Mouse (Mus musculus): Measurements from ENCODE around the gene Nek9. TPM values are rescaled to one million over a fixed set of nuclear protein-coding genes. Genes with fewer than 3 reads are reported as not detected.

The Nek9 gene
- polyA plus RNA-seq, 1 experiment from 2014 or later, result 23.0 TPM

DNA sequence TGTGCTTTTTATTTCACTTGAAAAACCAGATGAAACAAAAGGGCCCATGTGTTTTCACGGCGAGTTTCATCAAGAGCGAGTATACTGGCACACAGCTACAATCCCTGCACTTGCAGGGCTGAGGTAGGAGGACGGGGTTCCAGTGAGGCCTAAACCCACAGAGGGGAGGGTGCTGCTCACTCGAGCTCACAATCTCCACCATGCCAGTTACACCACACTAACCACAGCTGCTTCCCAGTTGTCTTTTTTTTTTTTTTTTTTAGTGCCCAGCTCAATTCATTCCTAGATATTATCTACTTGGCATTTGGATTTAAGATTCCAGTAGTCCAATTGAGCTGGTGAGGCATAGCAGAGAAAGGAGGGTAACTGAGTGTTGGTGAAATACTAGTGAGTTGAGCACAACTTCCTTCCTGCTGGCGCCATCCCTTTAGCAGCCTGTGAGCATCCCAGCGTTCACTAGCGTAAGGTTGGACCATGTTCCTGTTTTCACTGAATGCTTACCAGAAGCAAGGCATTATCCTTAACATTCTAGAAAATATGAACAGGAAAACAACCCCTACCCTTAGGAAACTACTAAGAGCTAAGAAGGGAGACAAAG is 33.0 kb upstream of the Nek9 start:
- Histone ChIP-seq H3K27ac (peak overlapping the region; percentile 24), H3K4me1 (peaks cover 33% of the 10 kb centered on the region), H3K4me3 (replicated peaks) (0 out of 2 replicates have a peak overlapping the region, but pooled peaks have one; percentile 2), H3K9me3 (replicated peaks) (no peaks in the 10 kb centered on the region), H3K36me3 (no peaks in the 10 kb centered on the region), H3K4me2 (peak overlapping the region; percentile 59; the same call in 1 of the 2 replicates), H3K9ac (no peak overlapping the region), H3K27me3 (no peaks in the 10 kb centered on the region)
- ATAC-seq (replicated peaks; ENCODE audit: low FRiP score), result no peak
- WGBS, result 64% methylated on average over 8 of the region's 8 CpGs

DNA sequence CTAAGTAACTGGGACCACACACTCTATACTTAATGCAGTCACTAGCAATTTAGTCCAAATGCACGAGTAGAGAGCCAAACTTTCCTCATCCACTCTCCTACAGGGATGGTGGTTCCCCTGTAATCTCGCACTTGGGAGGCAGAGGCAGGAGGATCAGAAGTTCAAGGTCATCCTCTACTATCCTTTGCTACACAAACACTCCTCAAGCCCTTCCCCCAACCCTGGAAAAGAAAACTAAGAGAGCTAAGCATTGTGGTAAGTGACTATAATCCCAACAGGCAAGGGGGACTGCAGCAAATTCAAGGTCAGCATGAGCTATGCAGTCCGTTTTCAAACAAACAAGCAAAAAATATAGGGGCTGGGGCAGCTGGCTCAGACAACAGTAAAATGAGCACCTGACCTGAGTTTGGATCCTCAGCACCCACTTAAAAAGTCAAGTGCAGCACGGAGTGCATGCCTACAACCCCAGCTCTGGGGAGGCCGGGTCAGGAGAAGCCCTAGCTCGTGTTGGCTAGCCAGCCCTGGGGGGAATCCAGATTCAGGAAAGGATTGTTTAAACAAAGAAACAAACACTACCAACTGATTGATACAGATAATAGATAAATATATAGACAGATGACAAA is 29.4 kb upstream of the Nek9 start:
- peaks cover 45% of the 10 kb centered on the region for H3K4me1 ChIP-seq
- H3K9me3 ChIP-seq (replicated peaks), result no peaks in the 10 kb centered on the region
- no peaks in the 10 kb centered on the region for H3K27me3 ChIP-seq
- ATAC-seq (replicated peaks; ENCODE audit: low FRiP score), result no peak
- 83% methylated on average over 6 of the region's 6 CpGs for WGBS
- H3K36me3 ChIP-seq, result 0 out of 2 replicates have a peak, but pooled peaks cover 9% of the 10 kb centered on the region
- no peak overlapping the region for H3K9ac ChIP-seq
- no peak overlapping the region for H3K4me2 ChIP-seq
- no peak overlapping the region for H3K27ac ChIP-seq
- no peak overlapping the region for H3K4me3 ChIP-seq (replicated peaks)

DNA sequence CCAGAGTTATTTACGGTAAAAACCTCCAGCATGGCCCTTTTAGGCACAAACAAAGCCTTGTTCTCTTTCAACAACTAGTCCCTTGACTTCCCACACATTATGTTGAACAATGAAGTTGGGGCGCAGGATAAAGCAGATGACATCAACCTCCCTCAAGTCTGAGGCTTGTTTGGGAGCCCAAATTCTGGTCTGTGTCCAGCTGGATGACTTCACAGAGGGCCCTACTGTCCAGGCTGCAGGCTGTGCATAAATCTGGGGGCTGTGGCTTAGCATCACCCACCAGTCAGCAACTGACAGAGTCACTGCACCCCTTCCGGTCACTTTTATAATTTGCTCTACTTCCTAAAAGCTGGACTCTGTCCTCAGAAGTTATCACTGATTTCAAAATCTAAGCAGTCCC is 27.1 kb upstream of the Nek9 start:
- no peaks in the 10 kb centered on the region for H3K27me3 ChIP-seq
- no peak overlapping the region for H3K4me2 ChIP-seq
- ATAC-seq (replicated peaks; ENCODE audit: low FRiP score), result peak; percentile 29; the same call in 1 of the 2 replicates
- H3K4me3 ChIP-seq (replicated peaks), result no peak overlapping the region
- H3K27ac ChIP-seq, result peak overlapping the region; percentile 28
- no peaks in the 10 kb centered on the region for H3K9me3 ChIP-seq (replicated peaks)
- peaks cover 28% of the 10 kb centered on the region for H3K4me1 ChIP-seq
- WGBS, result 56% methylated on average over 3 of the region's 3 CpGs
- peaks cover 9% of the 10 kb centered on the region; the same call in 1 of the 2 replicates for H3K36me3 ChIP-seq
- H3K9ac ChIP-seq, result no peak overlapping the region

DNA sequence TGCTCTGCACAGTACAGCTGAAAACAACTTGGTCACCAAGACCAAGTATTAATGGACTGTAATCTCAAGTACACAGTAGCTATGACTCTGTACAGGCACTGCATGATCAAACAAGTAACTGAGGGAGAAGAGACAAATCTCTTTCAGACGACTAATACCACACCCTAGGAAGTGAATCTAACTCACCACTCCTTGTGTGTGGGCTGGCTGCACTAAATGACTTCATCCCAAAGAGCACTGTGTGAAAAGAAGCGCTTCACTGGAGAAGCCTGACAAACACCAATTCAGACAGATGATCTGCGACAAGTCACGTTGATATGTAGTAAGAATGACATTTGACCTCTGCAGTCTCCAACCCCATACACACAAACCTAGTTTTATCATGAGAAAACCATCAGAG is 23.3 kb upstream of the Nek9 start:
- H3K36me3 ChIP-seq, result peaks cover 9% of the 10 kb centered on the region; the same call in 1 of the 2 replicates
- no peak for ATAC-seq (replicated peaks; ENCODE audit: low FRiP score)
- no peak overlapping the region for H3K4me3 ChIP-seq (replicated peaks)
- no peaks in the 10 kb centered on the region for H3K27me3 ChIP-seq
- H3K4me1 ChIP-seq, result peaks cover 19% of the 10 kb centered on the region
- H3K9ac ChIP-seq, result no peak overlapping the region
- no peak overlapping the region for H3K4me2 ChIP-seq
- no peak overlapping the region for H3K27ac ChIP-seq
- H3K9me3 ChIP-seq (replicated peaks), result no peaks in the 10 kb centered on the region
- WGBS, result 69% methylated on average over 4 of the region's 4 CpGs

DNA sequence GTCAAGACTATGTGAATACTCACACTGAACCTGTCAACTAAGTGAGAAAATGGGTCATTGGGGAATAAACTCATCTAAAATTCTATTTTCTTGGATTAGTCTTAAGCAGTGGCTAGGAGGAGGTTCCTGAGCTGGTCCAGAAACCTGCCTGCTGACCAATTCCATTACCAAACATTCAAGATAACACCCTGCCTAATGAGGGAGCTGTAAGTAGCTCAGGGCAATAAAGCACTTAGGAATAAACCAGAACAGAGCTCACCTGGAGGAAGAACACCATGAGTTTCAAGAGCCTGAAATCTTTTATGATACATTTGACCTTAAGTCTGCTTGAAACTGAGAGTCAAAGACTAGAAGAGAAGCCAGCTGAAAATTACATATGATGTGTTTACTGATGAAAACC is 22.4 kb upstream of the Nek9 start:
- H3K9me3 ChIP-seq (replicated peaks), result no peaks in the 10 kb centered on the region
- no peak overlapping the region for H3K9ac ChIP-seq
- H3K4me1 ChIP-seq, result peaks cover 14% of the 10 kb centered on the region; the same call in 1 of the 2 replicates
- no peak for ATAC-seq (replicated peaks; ENCODE audit: low FRiP score)
- H3K27me3 ChIP-seq, result no peaks in the 10 kb centered on the region
- no peak overlapping the region for H3K4me2 ChIP-seq
- H3K36me3 ChIP-seq, result peaks cover 9% of the 10 kb centered on the region; the same call in 1 of the 2 replicates
- H3K4me3 ChIP-seq (replicated peaks), result no peak overlapping the region
- H3K27ac ChIP-seq, result no peak overlapping the region

DNA sequence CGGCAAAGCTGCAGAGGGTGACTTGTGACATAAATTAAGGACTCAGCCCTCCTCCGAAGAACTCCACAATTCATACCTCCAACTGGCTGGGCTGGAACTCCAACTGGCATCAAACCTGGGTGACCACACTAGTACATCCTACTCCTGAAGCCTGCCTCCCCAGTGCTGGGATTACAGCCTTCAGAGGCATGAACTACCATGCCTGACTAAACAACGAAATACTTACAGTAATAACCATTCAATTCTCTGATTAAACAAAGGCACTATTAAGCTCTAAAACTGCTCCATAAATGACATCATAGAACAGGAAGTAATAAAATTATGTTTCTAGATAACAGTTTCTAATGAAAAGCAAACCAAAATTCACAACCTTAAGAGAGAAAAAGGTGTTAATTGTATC is 22.0 kb upstream of the Nek9 start:
- 51% methylated on average over 3 of the region's 3 CpGs for WGBS
- no peak for ATAC-seq (replicated peaks; ENCODE audit: low FRiP score)
- Histone ChIP-seq H3K27ac (no peak overlapping the region), H3K36me3 (peaks cover 9% of the 10 kb centered on the region; the same call in 1 of the 2 replicates), H3K27me3 (no peaks in the 10 kb centered on the region), H3K9me3 (replicated peaks) (no peaks in the 10 kb centered on the region), H3K4me2 (no peak overlapping the region), H3K4me3 (replicated peaks) (no peak overlapping the region), H3K4me1 (peaks cover 10% of the 10 kb centered on the region; the same call in 1 of the 2 replicates), H3K9ac (no peak overlapping the region)

DNA sequence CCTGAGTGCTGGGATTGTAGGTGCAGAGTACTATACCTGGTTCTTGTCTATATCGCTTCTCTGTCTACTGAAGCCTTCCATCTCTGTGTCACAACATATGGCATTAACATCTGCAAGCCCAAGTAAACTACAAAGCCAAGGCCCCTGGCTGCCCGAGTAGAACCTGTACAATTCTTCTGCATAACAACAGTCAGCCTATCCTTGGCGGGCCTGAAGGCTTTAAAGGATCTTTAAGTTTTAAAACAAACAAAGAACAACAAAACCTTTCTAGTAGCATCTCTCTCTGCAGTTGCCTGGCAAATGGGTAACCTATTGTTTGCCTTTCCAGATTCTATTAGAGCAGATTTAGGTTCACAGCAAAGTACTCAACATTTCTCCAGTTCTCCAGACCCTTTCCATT is 14.9 kb upstream of the Nek9 start:
- whole genome bisulfite sequencing, result 90% methylated on average over 3 of the region's 3 CpGs
- peaks cover 53% of the 10 kb centered on the region for H3K36me3 ChIP-seq
- ATAC-seq (replicated peaks; ENCODE audit: low FRiP score), result no peak

DNA sequence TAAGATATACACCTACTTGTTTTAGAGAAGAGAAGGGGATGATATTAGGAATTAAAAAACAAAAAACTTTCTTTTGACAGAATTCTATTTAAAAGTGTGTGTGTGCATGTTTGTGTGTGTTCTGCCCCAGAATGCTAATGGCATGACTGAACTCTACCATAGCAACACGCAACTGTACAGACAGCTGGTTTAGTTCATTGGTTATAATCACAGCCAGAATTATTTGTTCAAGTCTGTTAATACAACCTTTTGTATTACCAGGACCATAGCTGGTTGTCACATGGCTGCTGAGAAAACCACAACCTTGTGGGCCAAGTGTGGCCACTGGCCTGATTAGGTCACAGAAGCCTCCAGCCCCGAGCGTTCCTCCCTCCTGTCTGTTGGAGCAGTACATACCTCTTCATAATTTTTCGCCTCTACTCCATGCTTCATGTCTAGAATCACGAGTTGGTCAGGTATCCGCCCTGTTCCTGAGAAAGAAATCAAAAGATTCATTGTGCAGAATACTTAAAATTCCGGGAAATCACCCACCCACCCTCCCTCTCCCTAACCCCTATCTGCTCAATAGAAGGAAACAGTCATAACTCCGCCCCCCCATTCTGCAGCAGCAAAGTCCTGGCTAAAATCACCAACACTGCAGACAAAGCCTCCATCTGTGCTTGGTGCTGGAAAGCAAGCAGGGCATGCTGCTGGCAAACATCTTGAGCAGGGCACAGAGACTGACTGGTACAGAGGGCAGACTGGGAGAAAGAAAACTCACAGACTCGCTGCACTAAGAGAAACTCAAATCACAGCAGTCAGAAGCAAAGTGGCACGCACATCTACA is 11.5 kb upstream of the Nek9 start:
- WGBS, result 77% methylated on average over 10 of the region's 10 CpGs

More for the DNA sequence above, 14.9 kb upstream of the Nek9 start:
- no peak overlapping the region for H3K9ac ChIP-seq
- H3K27ac ChIP-seq, result no peak overlapping the region
- no peak overlapping the region for H3K4me3 ChIP-seq (replicated peaks)
- no peaks in the 10 kb centered on the region for H3K27me3 ChIP-seq
- H3K4me1 ChIP-seq, result 0 out of 2 replicates have a peak, but pooled peaks cover 3% of the 10 kb centered on the region
- H3K4me2 ChIP-seq, result no peak overlapping the region
- no peaks in the 10 kb centered on the region for H3K9me3 ChIP-seq (replicated peaks)

DNA sequence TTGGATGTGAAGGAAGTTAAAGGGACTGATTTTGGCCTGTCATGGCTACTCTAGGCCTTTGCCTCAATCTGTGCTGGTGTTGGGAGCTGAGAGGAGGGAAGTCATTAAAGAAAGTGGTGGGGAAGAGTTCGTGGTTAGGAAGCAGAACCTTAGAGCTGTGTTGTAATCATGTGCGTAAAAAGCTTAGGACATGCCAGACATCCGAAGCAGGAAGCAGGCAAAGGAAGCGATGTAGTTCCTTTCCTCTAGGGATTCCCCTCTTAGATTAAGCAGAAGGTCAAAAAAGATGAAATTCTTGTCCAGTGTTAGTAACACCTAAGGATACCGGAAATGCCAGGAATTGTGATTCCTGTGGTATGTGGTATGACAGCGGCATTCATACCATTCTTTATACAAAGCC is 9.2 kb upstream of the Nek9 start:
- no peak overlapping the region for H3K4me2 ChIP-seq
- WGBS, result 78% methylated on average over 6 of the region's 6 CpGs
- no peak overlapping the region for H3K4me3 ChIP-seq (replicated peaks)
- no peaks in the 10 kb centered on the region for H3K27me3 ChIP-seq
- peak overlapping the region; percentile 37; the same call in 1 of the 2 replicates for H3K27ac ChIP-seq
- H3K9ac ChIP-seq, result no peak overlapping the region
- ATAC-seq (replicated peaks; ENCODE audit: low FRiP score), result no peak
- H3K9me3 ChIP-seq (replicated peaks), result no peaks in the 10 kb centered on the region
- H3K4me1 ChIP-seq, result 0 out of 2 replicates have a peak, but pooled peaks cover 3% of the 10 kb centered on the region
- H3K36me3 ChIP-seq, result peaks cover 79% of the 10 kb centered on the region

More for the DNA sequence above, 11.5 kb upstream of the Nek9 start:
- H3K4me1 ChIP-seq, result 0 out of 2 replicates have a peak, but pooled peaks cover 3% of the 10 kb centered on the region
- no peaks in the 10 kb centered on the region for H3K27me3 ChIP-seq
- H3K36me3 ChIP-seq, result peaks cover 75% of the 10 kb centered on the region
- no peak overlapping the region for H3K4me3 ChIP-seq (replicated peaks)
- peak overlapping the region; percentile 18; the same call in 1 of the 2 replicates for H3K27ac ChIP-seq
- no peak overlapping the region for H3K4me2 ChIP-seq
- no peaks in the 10 kb centered on the region for H3K9me3 ChIP-seq (replicated peaks)
- ATAC-seq (replicated peaks; ENCODE audit: low FRiP score), result no peak
- no peak overlapping the region for H3K9ac ChIP-seq

DNA sequence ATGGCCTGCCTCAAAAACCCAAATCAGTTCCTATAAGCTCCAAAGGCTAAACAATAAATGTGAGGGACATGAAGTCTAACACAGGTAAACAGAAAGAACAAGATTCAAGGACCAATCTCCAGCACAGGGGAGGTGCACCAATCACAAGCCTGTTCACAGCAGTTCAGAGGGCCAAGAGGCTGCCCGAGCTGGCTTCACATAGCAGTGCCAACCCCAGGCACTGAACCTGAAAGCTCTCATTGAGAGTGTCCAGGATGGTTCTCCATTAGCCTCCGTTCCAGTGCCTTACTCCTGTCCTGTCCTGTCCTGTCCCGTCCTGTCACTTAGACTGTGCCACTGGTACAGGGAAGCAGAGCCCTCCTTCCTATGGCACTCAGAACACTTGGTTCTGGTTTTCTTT is 8.0 kb upstream of the Nek9 start:
- Histone ChIP-seq H3K4me3 (replicated peaks) (no peak overlapping the region), H3K36me3 (peaks cover 73% of the 10 kb centered on the region), H3K9ac (no peak overlapping the region), H3K27ac (0 out of 2 replicates have a peak overlapping the region, but pooled peaks have one; percentile 48), H3K9me3 (replicated peaks) (no peaks in the 10 kb centered on the region), H3K27me3 (no peaks in the 10 kb centered on the region), H3K4me1 (0 out of 2 replicates have a peak, but pooled peaks cover 3% of the 10 kb centered on the region), H3K4me2 (no peak overlapping the region)
- 69% methylated on average over 3 of the region's 3 CpGs for WGBS
- no peak for ATAC-seq (replicated peaks; ENCODE audit: low FRiP score)

DNA sequence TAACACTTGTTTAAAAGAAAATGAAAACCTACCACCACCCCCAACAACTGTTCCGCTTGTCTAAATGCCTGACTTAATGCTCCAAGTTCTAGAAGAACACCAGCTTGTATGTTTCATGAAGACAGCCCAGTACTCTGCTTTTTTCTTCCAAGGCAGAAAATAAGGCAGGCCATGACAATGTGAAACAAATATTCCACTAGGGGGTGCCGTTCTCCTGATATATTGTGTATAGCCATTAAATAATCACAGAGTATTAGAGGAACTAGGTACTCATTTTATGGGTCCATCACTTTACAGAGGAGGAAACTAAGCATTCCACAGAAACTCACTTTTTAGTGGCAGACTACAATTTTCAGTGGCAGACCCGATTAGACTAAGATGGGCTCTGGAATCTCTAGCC is 7.2 kb upstream of the Nek9 start:
- H3K4me3 ChIP-seq (replicated peaks), result no peak overlapping the region

DNA sequence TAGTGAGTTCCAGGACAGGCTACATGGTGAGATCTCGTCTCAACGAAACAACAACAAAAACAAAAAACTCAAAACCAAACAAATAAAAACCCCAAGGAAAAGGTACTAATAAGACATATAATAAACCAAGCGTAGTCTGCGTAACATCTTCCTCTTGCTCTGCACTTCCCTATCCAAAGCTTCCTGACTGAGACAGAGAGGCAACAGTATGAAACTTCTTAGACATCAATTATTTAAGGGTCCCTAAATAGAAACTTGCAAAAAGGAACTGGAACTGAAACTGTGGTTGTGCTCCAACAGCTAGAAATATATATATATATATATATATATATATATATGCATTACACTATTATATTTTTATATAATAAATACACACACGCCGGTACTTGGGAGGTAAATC is 6.4 kb upstream of the Nek9 start:
- no peaks in the 10 kb centered on the region for H3K27me3 ChIP-seq
- H3K36me3 ChIP-seq, result peaks cover 72% of the 10 kb centered on the region
- WGBS, result 92% methylated on average over 6 of the region's 6 CpGs
- H3K27ac ChIP-seq, result no peak overlapping the region
- H3K4me2 ChIP-seq, result no peak overlapping the region
- no peak overlapping the region for H3K9ac ChIP-seq
- no peak overlapping the region for H3K4me3 ChIP-seq (replicated peaks)
- 0 out of 2 replicates have a peak, but pooled peaks cover 3% of the 10 kb centered on the region for H3K4me1 ChIP-seq
- H3K9me3 ChIP-seq (replicated peaks), result no peaks in the 10 kb centered on the region
- ATAC-seq (replicated peaks; ENCODE audit: low FRiP score), result no peak

More for the DNA sequence above, 7.2 kb upstream of the Nek9 start:
- Histone ChIP-seq H3K9ac (no peak overlapping the region), H3K27me3 (no peaks in the 10 kb centered on the region), H3K36me3 (peaks cover 76% of the 10 kb centered on the region), H3K9me3 (replicated peaks) (no peaks in the 10 kb centered on the region), H3K4me1 (0 out of 2 replicates have a peak, but pooled peaks cover 4% of the 10 kb centered on the region), H3K4me2 (no peak overlapping the region), H3K27ac (no peak overlapping the region)
- 52% methylated on average over 3 of the region's 3 CpGs for WGBS
- ATAC-seq (replicated peaks; ENCODE audit: low FRiP score), result peak; percentile 64; the same call in 1 of the 2 replicates

Data from kidney, embryonic 15.5 days (tissue).